Mouse (Mus musculus): ENCODE data around the gene Klhl42. TPM values are rescaled to one million over a fixed set of nuclear protein-coding genes. Genes with fewer than 3 reads are reported as not detected.

The Klhl42 gene
- polyA plus RNA-seq, 1 experiment from 2014 or later = 6.9 TPM

GRCm38 (mm10) chr6:147138260-147138659 is 47.1 kb downstream of the Klhl42 start:
- H3K36me3 ChIP-seq = no peaks in the 10 kb centered on the region
- no peak overlapping the region for H3K27ac ChIP-seq
- no peaks in the 10 kb centered on the region for H3K4me1 ChIP-seq
- no peaks in the 10 kb centered on the region for H3K9me3 ChIP-seq (replicated peaks)
- no peaks in the 10 kb centered on the region for H3K27me3 ChIP-seq (ENCODE audit: low read depth, poor library complexity, severe bottlenecking)
- WGBS = 79% methylated on average over 3 of the region's 3 CpGs
- no peak for DNase-seq (ENCODE audit: low spot score)
- no peak overlapping the region for H3K4me3 ChIP-seq

- H3K36me3 ChIP-seq = no peaks in the 10 kb centered on the region
- no peaks in the 10 kb centered on the region for H3K27me3 ChIP-seq (ENCODE audit: low read depth, poor library complexity, severe bottlenecking)
- WGBS = 96% methylated on average over 7 of the region's 7 CpGs
- no peak overlapping the region for H3K4me3 ChIP-seq
- DNase-seq (ENCODE audit: low spot score) = no peak
- H3K9me3 ChIP-seq (replicated peaks) = no peaks in the 10 kb centered on the region
- peaks cover 13% of the 10 kb centered on the region for H3K4me1 ChIP-seq
- no peak overlapping the region for H3K27ac ChIP-seq
Measured at GRCm38 (mm10) chr6:147140600-147141154, 49.5 kb downstream of the Klhl42 start.

GRCm38 (mm10) chr6:147144664-147145063 is 53.5 kb downstream of the Klhl42 start:
- Histone ChIP-seq H3K4me3 (no peak overlapping the region), H3K9me3 (replicated peaks) (no peaks in the 10 kb centered on the region), H3K27me3 (ENCODE audit: low read depth, poor library complexity, severe bottlenecking) (no peaks in the 10 kb centered on the region), H3K4me1 (peaks cover 15% of the 10 kb centered on the region), H3K36me3 (no peaks in the 10 kb centered on the region), H3K27ac (peak overlapping the region; percentile 78)
- 90% methylated on average over 5 of the region's 5 CpGs for WGBS
- no peak for DNase-seq (ENCODE audit: low spot score)

GRCm38 (mm10) chr6:147145277-147145676 is 54.1 kb downstream of the Klhl42 start:
- no peak overlapping the region for H3K4me3 ChIP-seq
- WGBS = 15% methylated on average over 2 of the region's 2 CpGs
- H3K27me3 ChIP-seq (ENCODE audit: low read depth, poor library complexity, severe bottlenecking) = no peaks in the 10 kb centered on the region
- H3K4me1 ChIP-seq = peaks cover 15% of the 10 kb centered on the region
- H3K9me3 ChIP-seq (replicated peaks) = no peaks in the 10 kb centered on the region
- peak; percentile 64 for DNase-seq (ENCODE audit: low spot score)
- H3K27ac ChIP-seq = peak overlapping the region; percentile 78
- H3K36me3 ChIP-seq = no peaks in the 10 kb centered on the region

DNA sequence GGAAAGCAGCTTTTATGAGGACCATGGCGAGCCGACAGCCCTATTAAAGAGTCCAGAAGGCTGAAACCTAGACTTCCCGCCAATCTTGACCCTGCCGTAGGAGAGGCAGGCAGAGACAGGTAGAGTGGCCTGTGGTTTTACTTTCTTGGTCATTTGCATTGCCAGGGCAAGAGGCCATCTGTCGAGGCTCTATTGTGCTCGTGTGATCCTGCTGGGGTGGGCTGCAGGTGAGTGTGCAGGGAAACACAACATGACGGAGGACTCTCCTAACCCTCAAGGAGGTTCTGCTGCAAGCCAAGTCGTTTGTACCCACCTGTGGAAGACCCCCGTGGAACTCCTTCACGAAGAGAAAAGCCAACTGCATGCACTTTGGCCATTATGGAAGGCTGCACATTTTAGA is 54.6 kb downstream of the Klhl42 start:
- H3K36me3 ChIP-seq = no peaks in the 10 kb centered on the region
- WGBS = 56% methylated on average over 10 of the region's 10 CpGs
- H3K4me3 ChIP-seq = no peak overlapping the region
- H3K27ac ChIP-seq = peak overlapping the region; percentile 78
- H3K4me1 ChIP-seq = peaks cover 15% of the 10 kb centered on the region
- no peaks in the 10 kb centered on the region for H3K27me3 ChIP-seq (ENCODE audit: low read depth, poor library complexity, severe bottlenecking)
- DNase-seq (ENCODE audit: low spot score) = peak; percentile 34
- no peaks in the 10 kb centered on the region for H3K9me3 ChIP-seq (replicated peaks)

DNA sequence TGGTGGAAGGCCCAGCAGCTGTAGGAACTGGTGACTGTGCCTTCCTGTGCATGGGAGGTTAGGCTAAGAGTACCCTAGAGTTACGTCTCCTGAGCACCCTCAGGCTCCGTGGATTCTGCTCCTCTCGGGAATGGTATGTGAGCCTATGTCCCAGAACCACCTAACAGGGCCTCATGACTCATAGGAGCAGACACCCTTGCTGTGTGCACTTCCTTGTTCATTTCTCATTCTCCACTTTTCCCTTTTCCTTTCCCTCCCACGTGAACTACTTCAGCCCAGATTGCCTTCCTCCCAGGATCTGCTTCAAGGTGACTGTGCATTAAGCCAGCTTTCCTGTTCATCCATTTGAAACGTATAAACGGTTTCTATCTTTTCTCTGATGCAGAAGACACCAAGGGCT is 59.9 kb downstream of the Klhl42 start:
- Histone ChIP-seq H3K9me3 (replicated peaks) (no peaks in the 10 kb centered on the region), H3K4me1 (peaks cover 4% of the 10 kb centered on the region; the same call in 1 of the 2 replicates), H3K36me3 (no peaks in the 10 kb centered on the region), H3K27ac (no peak overlapping the region), H3K27me3 (ENCODE audit: low read depth, poor library complexity, severe bottlenecking) (no peaks in the 10 kb centered on the region), H3K4me3 (no peak overlapping the region)
- no peak for DNase-seq (ENCODE audit: low spot score)
- 87% methylated on average over 6 of the region's 6 CpGs for WGBS

- H3K4me1 ChIP-seq = peaks cover 4% of the 10 kb centered on the region; the same call in 1 of the 2 replicates
- H3K4me3 ChIP-seq = no peak overlapping the region
- no peaks in the 10 kb centered on the region for H3K27me3 ChIP-seq (ENCODE audit: low read depth, poor library complexity, severe bottlenecking)
- no peaks in the 10 kb centered on the region for H3K9me3 ChIP-seq (replicated peaks)
- no peaks in the 10 kb centered on the region for H3K36me3 ChIP-seq
- H3K27ac ChIP-seq = no peak overlapping the region
- no peak for DNase-seq (ENCODE audit: low spot score)
Measured at GRCm38 (mm10) chr6:147151839-147152238, 60.7 kb downstream of the Klhl42 start.

DNA sequence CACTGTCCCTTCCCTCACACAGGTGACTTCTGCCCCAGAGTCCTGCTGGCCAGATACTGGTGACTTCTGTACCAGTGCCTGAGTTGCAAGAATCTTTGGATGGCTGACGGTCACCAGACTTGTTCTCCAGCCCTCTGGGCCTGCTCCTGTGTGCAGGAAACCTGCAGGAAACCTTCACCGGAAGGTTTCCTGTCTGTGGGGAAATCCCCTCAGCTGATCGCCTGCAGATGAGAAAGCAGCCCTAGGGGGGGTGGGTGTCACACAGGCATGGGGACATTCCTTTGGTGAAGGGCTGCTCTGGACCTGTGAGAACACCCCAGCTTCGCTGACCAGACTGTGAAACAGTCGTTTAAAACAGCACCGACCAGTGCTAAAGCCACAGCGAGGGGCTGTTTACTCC is 63.9 kb downstream of the Klhl42 start:
- Histone ChIP-seq H3K4me3 (no peak overlapping the region), H3K36me3 (no peaks in the 10 kb centered on the region), H3K27ac (peak overlapping the region; percentile 5; the same call in 1 of the 2 replicates), H3K27me3 (ENCODE audit: low read depth, poor library complexity, severe bottlenecking) (no peaks in the 10 kb centered on the region), H3K9me3 (replicated peaks) (no peaks in the 10 kb centered on the region), H3K4me1 (peaks cover 4% of the 10 kb centered on the region; the same call in 1 of the 2 replicates)
- 74% methylated on average over 7 of the region's 7 CpGs for WGBS
- DNase-seq (ENCODE audit: low spot score) = no peak

DNA sequence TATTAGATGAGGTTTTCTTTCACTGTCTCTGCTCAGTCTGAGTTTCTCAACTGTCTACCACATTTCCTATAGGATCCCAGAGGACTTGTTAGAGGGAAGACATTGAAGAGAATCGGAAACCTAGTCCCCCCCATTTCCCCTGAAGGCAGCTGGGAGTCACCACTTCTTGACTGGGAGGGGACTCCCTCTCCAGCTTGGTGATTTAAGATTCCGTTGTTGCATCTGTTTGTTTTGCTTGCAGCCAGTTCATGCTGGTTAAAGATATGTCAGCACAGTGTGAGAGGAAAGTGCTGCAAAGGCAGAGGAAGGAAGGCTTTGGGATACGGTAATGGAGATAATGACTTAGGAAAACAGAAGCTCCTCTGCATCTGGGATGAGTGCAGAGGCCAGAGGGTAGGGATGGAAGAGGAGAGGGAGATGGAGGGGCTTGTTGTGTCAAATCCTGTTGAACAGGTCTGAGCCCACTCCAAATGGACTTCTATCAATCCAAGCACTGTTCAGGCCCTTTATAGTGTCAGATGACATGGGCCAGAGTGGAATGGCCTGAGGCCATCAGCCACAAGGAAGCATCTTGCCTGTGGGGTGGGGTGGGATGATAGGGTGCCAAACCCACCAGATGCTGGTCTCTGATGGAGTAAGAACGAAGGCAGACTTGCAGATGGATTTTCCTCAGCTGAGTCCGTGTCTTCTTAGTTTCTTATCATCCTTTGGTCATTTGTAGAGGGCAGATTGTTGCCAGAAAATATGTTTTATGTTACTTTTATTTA is 70.8 kb downstream of the Klhl42 start:
- Histone ChIP-seq H3K9me3 (replicated peaks) (no peaks in the 10 kb centered on the region), H3K27me3 (ENCODE audit: low read depth, poor library complexity, severe bottlenecking) (no peaks in the 10 kb centered on the region), H3K4me1 (no peaks in the 10 kb centered on the region; the same call in 1 of the 2 replicates), H3K36me3 (no peaks in the 10 kb centered on the region), H3K4me3 (no peak overlapping the region), H3K27ac (no peak overlapping the region)
- no peak for DNase-seq (ENCODE audit: low spot score)
- 58% methylated on average over 5 of the region's 5 CpGs for WGBS

Other genes with a start within 250 kb of the Klhl42 start
- not detected in 2 replicates for gene Smco2, start 241.3 kb upstream of the Klhl42 start, polyA plus RNA-seq (2016; fragmentation: Nextera tagmentation; extraction: Ambion mirVana)
- gene Ppfibp1, start 202.9 kb upstream of the Klhl42 start, polyA plus RNA-seq (2016; fragmentation: Nextera tagmentation; extraction: Ambion mirVana) = 31.9 and 37.0 TPM in 2 replicates
- 0.14 and 0.23 TPM in 2 replicates for gene 1700034J05Rik, start 137.0 kb upstream of the Klhl42 start, polyA plus RNA-seq (2016; fragmentation: Nextera tagmentation; extraction: Ambion mirVana)
- gene Rep15, start 58.8 kb upstream of the Klhl42 start, polyA plus RNA-seq (2016; fragmentation: Nextera tagmentation; extraction: Ambion mirVana) = 0.90 and 0.93 TPM in 2 replicates
- gene Mrps35, start 48.6 kb upstream of the Klhl42 start, polyA plus RNA-seq (2016; fragmentation: Nextera tagmentation; extraction: Ambion mirVana) = 119 and 134 TPM in 2 replicates
- 1.0 and 2.2 TPM in 2 replicates for gene Mansc4, start 4.3 kb upstream of the Klhl42 start, polyA plus RNA-seq (2016; fragmentation: Nextera tagmentation; extraction: Ambion mirVana)
- gene Pthlh, start 172.8 kb downstream of the Klhl42 start, polyA plus RNA-seq (2016; fragmentation: Nextera tagmentation; extraction: Ambion mirVana) = 0.39 and 0.71 TPM in 2 replicates

Data from limb, embryonic 10.5 days (tissue).